Mouse (Mus musculus): ENCODE data around the gene Sds. TPM values are rescaled to one million over a fixed set of nuclear protein-coding genes. Genes with fewer than 3 reads are reported as not detected.
A peak's percentile ranks its signal among the peaks of the same experiment; 100 is the strongest.

Gene Sds
- polyA plus RNA-seq, 1 experiment: not detected

GRCm38 (mm10) chr5:120431649-120432485, 44.5 kb upstream of the Sds start, which contains the start of gene Lhx5:
TSS of gene Lhx5 (plus strand) at chr5:120431699.
- WGBS: 2% methylated on average over 69 of the region's 69 CpGs
- Histone ChIP-seq H3K36me3 (ENCODE audit: control insufficient read depth, insufficient read depth, low read length) (no peaks in the 10 kb centered on the region), H3K4me1 (ENCODE audit: control insufficient read depth, insufficient read depth, low read length) (no peaks in the 10 kb centered on the region), H3K27ac (ENCODE audit: insufficient read depth, low read depth, low read length) (no peak within 1 kb of the TSS), H3K4me3 (ENCODE audit: insufficient read depth, low read depth, low read length) (no peak within 1 kb of the TSS), H3K27me3 (replicated peaks; ENCODE audit: control insufficient read depth, insufficient read depth, low read length) (peaks cover 4% of the 10 kb centered on the region; the same call in 1 of the 2 replicates)
- no peak for DNase-seq
- TF ChIP-seq CTCF (conservative IDR thresholded peaks at IDR 0.05; ENCODE audit: insufficient read depth, insufficient read length, low read depth, low read length) (no peak), POLR2A (IDR thresholded peaks at IDR 0.05; ENCODE audit: low read depth, low read length) (no peak)

- no peak overlapping the region for H3K27ac ChIP-seq (ENCODE audit: insufficient read depth, low read depth, low read length)
- TF ChIP-seq POLR2A (IDR thresholded peaks at IDR 0.05; ENCODE audit: low read depth, low read length): no peak
- no peak for TF ChIP-seq CTCF (conservative IDR thresholded peaks at IDR 0.05; ENCODE audit: insufficient read depth, insufficient read length, low read depth, low read length)
- DNase-seq: no peak
- peaks cover 4% of the 10 kb centered on the region; the same call in 1 of the 2 replicates for H3K27me3 ChIP-seq (replicated peaks; ENCODE audit: control insufficient read depth, insufficient read depth, low read length)
- no peaks in the 10 kb centered on the region for H3K4me1 ChIP-seq (ENCODE audit: control insufficient read depth, insufficient read depth, low read length)
- WGBS: 1% methylated on average over 9 of the region's 9 CpGs
- no peaks in the 10 kb centered on the region for H3K36me3 ChIP-seq (ENCODE audit: control insufficient read depth, insufficient read depth, low read length)
- H3K4me3 ChIP-seq (ENCODE audit: insufficient read depth, low read depth, low read length): no peak overlapping the region
These were observed 43.8 kb upstream of the Sds start for GRCm38 (mm10) chr5:120432486-120433015.

GRCm38 (mm10) chr5:120433135-120433760, 43.1 kb upstream of the Sds start:
- DNase-seq: no peak
- no peak overlapping the region for H3K27ac ChIP-seq (ENCODE audit: insufficient read depth, low read depth, low read length)
- no peaks in the 10 kb centered on the region for H3K36me3 ChIP-seq (ENCODE audit: control insufficient read depth, insufficient read depth, low read length)
- no peak for TF ChIP-seq POLR2A (IDR thresholded peaks at IDR 0.05; ENCODE audit: low read depth, low read length)
- no peak overlapping the region for H3K4me3 ChIP-seq (ENCODE audit: insufficient read depth, low read depth, low read length)
- no peaks in the 10 kb centered on the region for H3K4me1 ChIP-seq (ENCODE audit: control insufficient read depth, insufficient read depth, low read length)
- H3K27me3 ChIP-seq (replicated peaks; ENCODE audit: control insufficient read depth, insufficient read depth, low read length): peaks cover 4% of the 10 kb centered on the region; the same call in 1 of the 2 replicates
- 3% methylated on average over 13 of the region's 13 CpGs for WGBS

- H3K27ac ChIP-seq (ENCODE audit: insufficient read depth, low read depth, low read length): no peak overlapping the region
- H3K27me3 ChIP-seq (replicated peaks; ENCODE audit: control insufficient read depth, insufficient read depth, low read length): peaks cover 4% of the 10 kb centered on the region; the same call in 1 of the 2 replicates
- H3K36me3 ChIP-seq (ENCODE audit: control insufficient read depth, insufficient read depth, low read length): no peaks in the 10 kb centered on the region
- WGBS: 3% methylated on average over 21 of the region's 21 CpGs
- DNase-seq: no peak
- no peak for TF ChIP-seq POLR2A (IDR thresholded peaks at IDR 0.05; ENCODE audit: low read depth, low read length)
- TF ChIP-seq CTCF (conservative IDR thresholded peaks at IDR 0.05; ENCODE audit: insufficient read depth, insufficient read length, low read depth, low read length): no peak
- H3K4me3 ChIP-seq (ENCODE audit: insufficient read depth, low read depth, low read length): no peak overlapping the region
- no peaks in the 10 kb centered on the region for H3K4me1 ChIP-seq (ENCODE audit: control insufficient read depth, insufficient read depth, low read length)
These were observed 42.0 kb upstream of the Sds start for GRCm38 (mm10) chr5:120434231-120434735.

- TF ChIP-seq CTCF (conservative IDR thresholded peaks at IDR 0.05; ENCODE audit: insufficient read depth, insufficient read length, low read depth, low read length): no peak
- TF ChIP-seq POLR2A (IDR thresholded peaks at IDR 0.05; ENCODE audit: low read depth, low read length): no peak
- H3K4me3 ChIP-seq (ENCODE audit: insufficient read depth, low read depth, low read length): no peak overlapping the region
- no peaks in the 10 kb centered on the region for H3K36me3 ChIP-seq (ENCODE audit: control insufficient read depth, insufficient read depth, low read length)
- 2% methylated on average over 44 of the region's 44 CpGs for WGBS
- peaks cover 4% of the 10 kb centered on the region; the same call in 1 of the 2 replicates for H3K27me3 ChIP-seq (replicated peaks; ENCODE audit: control insufficient read depth, insufficient read depth, low read length)
- DNase-seq: no peak
- H3K4me1 ChIP-seq (ENCODE audit: control insufficient read depth, insufficient read depth, low read length): no peaks in the 10 kb centered on the region
- H3K27ac ChIP-seq (ENCODE audit: insufficient read depth, low read depth, low read length): no peak overlapping the region
These were observed 41.2 kb upstream of the Sds start for GRCm38 (mm10) chr5:120435006-120435681.

GRCm38 (mm10) chr5:120435731-120436501, 40.4 kb upstream of the Sds start:
- no peak overlapping the region for H3K27ac ChIP-seq (ENCODE audit: insufficient read depth, low read depth, low read length)
- no peaks in the 10 kb centered on the region for H3K36me3 ChIP-seq (ENCODE audit: control insufficient read depth, insufficient read depth, low read length)
- no peaks in the 10 kb centered on the region; the same call in 1 of the 2 replicates for H3K4me1 ChIP-seq (ENCODE audit: control insufficient read depth, insufficient read depth, low read length)
- no peak overlapping the region for H3K4me3 ChIP-seq (ENCODE audit: insufficient read depth, low read depth, low read length)
- no peak for TF ChIP-seq CTCF (conservative IDR thresholded peaks at IDR 0.05; ENCODE audit: insufficient read depth, insufficient read length, low read depth, low read length)
- no peak for TF ChIP-seq POLR2A (IDR thresholded peaks at IDR 0.05; ENCODE audit: low read depth, low read length)
- under 1% methylated on average over 47 of the region's 47 CpGs for WGBS
- H3K27me3 ChIP-seq (replicated peaks; ENCODE audit: control insufficient read depth, insufficient read depth, low read length): peaks cover 4% of the 10 kb centered on the region; the same call in 1 of the 2 replicates
- DNase-seq: peak; percentile 55
